In the genomic region with DNA sequence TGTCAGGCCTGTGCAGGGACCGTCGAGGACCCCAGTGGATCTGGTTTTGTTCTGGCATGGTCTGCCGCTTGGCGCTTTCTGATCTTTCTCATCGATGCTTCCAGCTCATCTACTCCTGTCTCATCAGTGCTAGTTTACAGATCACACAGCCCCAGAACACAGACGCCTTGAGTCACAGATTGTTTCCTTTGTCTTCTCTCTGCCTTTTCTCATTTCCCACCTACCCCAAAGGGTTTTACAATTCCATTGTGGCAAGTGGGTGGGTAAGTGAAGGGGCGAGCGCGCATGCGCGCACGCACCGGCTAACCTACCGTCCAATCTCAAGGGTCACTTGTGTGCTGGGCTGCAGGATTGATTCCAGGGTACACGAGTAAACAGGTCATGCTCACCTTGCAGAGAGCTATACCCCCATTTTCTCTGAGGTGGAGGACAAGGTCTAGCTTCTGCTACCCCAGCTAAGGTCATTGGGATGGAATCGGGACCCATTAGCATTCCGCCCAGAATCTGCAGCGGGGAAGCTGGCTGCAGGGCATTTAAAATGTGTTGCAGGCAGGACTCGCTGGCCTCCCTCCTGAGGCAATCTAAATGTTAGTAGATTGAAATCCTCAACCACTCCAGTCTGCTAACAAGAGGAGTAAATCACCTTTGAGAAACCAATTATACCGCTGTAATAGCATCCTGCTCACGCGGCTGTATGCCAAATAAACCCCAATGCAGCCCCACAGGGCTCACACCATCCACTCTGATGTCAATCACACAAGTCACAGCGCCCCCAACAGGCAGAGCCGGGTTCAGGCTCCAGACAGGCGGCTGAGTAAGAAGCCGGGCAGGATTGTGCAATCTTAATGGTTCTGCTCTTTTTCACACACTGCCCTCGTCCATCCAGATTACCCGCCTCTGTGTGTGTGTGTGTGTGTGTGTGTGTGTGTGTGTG, we compare ENCODE assay signal across 8 mouse cellular contexts. TPM values are rescaled to one million over a fixed set of nuclear protein-coding genes. Genes with fewer than 3 reads are reported as not detected.
DNase-seq lines count a peak whose midpoint lies in the region; ATAC-seq and TF ChIP-seq lines count a peak whose summit lies in the region.

No protein-coding gene starts in this region.

- no peak overlapping the region for H3K27ac ChIP-seq in neural tube, embryonic 11.5 days (ENCODE audit: low read depth, low read length)
- H3K27ac ChIP-seq in liver, adult 2 months (replicated peaks; ENCODE audit: insufficient read depth, low read depth, low read length): no peak overlapping the region
- peak overlapping the region; percentile 78 for H3K27ac ChIP-seq in neural tube, embryonic 15.5 days (replicated peaks)

- 51% methylated on average over 28 of the region's 28 CpGs for WGBS in neural tube, embryonic 11.5 days
- 57% methylated on average over 28 of the region's 28 CpGs for WGBS in liver, adult 2 months
- 39% methylated on average over 28 of the region's 28 CpGs for WGBS in neural tube, embryonic 15.5 days

- no peaks in the 10 kb centered on the region for H3K9me3 ChIP-seq in neural tube, embryonic 11.5 days (ENCODE audit: control insufficient read depth, low read length)
- no peaks in the 10 kb centered on the region for H3K9me3 ChIP-seq in neural tube, embryonic 15.5 days (replicated peaks)

- H3K4me3 ChIP-seq in neural tube, embryonic 11.5 days (ENCODE audit: low read depth, low read length): no peak overlapping the region
- no peak overlapping the region for H3K4me3 ChIP-seq in liver, adult 2 months (ENCODE audit: insufficient read depth, low read depth, low read length)
- no peak overlapping the region for H3K4me3 ChIP-seq in neural tube, embryonic 15.5 days (replicated peaks)

- 0 out of 2 replicates have a peak, but pooled peaks have one; percentile 35 for ATAC-seq in neural tube, embryonic 11.5 days (ENCODE audit: insufficient read depth, low FRiP score, low TSS enrichment)
- peak; percentile 65; the same call in 1 of the 2 replicates for ATAC-seq in neural tube, embryonic 15.5 days (ENCODE audit: low FRiP score)

- no peaks in the 10 kb centered on the region for H3K27me3 ChIP-seq in neural tube, embryonic 11.5 days (ENCODE audit: control insufficient read depth, insufficient read depth, low read length)
- no peaks in the 10 kb centered on the region for H3K27me3 ChIP-seq in liver, adult 2 months (ENCODE audit: control insufficient read depth, insufficient read depth, low read length)
- no peaks in the 10 kb centered on the region for H3K27me3 ChIP-seq in neural tube, embryonic 15.5 days (replicated peaks)

- H3K79me2 ChIP-seq in liver, adult 2 months (ENCODE audit: control insufficient read depth, insufficient read depth, low read length): no peaks in the 10 kb centered on the region

- TF ChIP-seq POLR2A in liver, adult 2 months (IDR thresholded peaks at IDR 0.05; ENCODE audit: extremely low read depth, insufficient read depth, low read length): no peak

- TF ChIP-seq CTCF in liver, adult 2 months (IDR thresholded peaks at IDR 0.05; ENCODE audit: low read depth, low read length): peak; percentile 21; the same call in 1 of the 2 replicates

- no peak overlapping the region for H3K4me2 ChIP-seq in neural tube, embryonic 11.5 days (ENCODE audit: low read depth)
- H3K4me2 ChIP-seq in neural tube, embryonic 15.5 days: peak overlapping the region; percentile 26

- no peaks in the 10 kb centered on the region for H3K36me3 ChIP-seq in neural tube, embryonic 11.5 days (ENCODE audit: control insufficient read depth, insufficient read depth, low read length)
- H3K36me3 ChIP-seq in liver, adult 2 months (ENCODE audit: control insufficient read depth, insufficient read depth, low read length): no peaks in the 10 kb centered on the region
- no peaks in the 10 kb centered on the region for H3K36me3 ChIP-seq in neural tube, embryonic 15.5 days

- peak; percentile 74 for DNase-seq in adrenal gland, postnatal 14 days
- no peak for DNase-seq in adrenal gland, postnatal 4 days (ENCODE audit: low spot score in 2 of 2)
- peak; percentile 29 for DNase-seq in neural tube, embryonic 11.5 days (ENCODE audit: low spot score)
- no peak for DNase-seq in neural tube, embryonic 10.5 days (ENCODE audit: extremely low spot score, low spot score)
- DNase-seq in liver, adult 2 months (ENCODE audit: extremely low read depth, low read depth, low spot score): no peak
- DNase-seq in urinary bladder, postnatal 25 days (ENCODE audit: low spot score): no peak
- no peak for DNase-seq in heart, postnatal 4 days

- no peak overlapping the region for H3K9ac ChIP-seq in neural tube, embryonic 11.5 days (ENCODE audit: low read length)
- H3K9ac ChIP-seq in liver, adult 2 months (ENCODE audit: low read depth, low read length): no peak overlapping the region
- H3K9ac ChIP-seq in neural tube, embryonic 15.5 days (replicated peaks): no peak overlapping the region

- no peaks in the 10 kb centered on the region for H3K4me1 ChIP-seq in neural tube, embryonic 11.5 days (ENCODE audit: control insufficient read depth, insufficient read depth, low read length)
- H3K4me1 ChIP-seq in liver, adult 2 months (ENCODE audit: control insufficient read depth, insufficient read depth, low read length): no peaks in the 10 kb centered on the region
- H3K4me1 ChIP-seq in neural tube, embryonic 15.5 days: peaks cover 13% of the 10 kb centered on the region

RNA-seq across cellular contexts. Expression of gene Glrx5, which starts 31.0 kb away (rescaled TPM):
- total RNA-seq in adrenal gland, postnatal 14 days (2021): 172 and 183 TPM in 2 replicates
- 100 to 1,000 TPM; 134 to 139 TPM for total RNA-seq in adrenal gland, postnatal 4 days (2021)
- polyA plus RNA-seq in neural tube, embryonic 11.5 days (2014; fragmentation: Nextera tagmentation; extraction: Ambion mirVana): 192 and 194 TPM in 2 replicates
- 43.0 and 45.5 TPM in 2 replicates for total RNA-seq in liver, adult 2 months (2014; rRNA removed)
- 144 and 157 TPM in 2 replicates for polyA plus RNA-seq in liver, adult 2 months (2012; rRNA removed)
- polyA plus RNA-seq in neural tube, embryonic 15.5 days (2015; fragmentation: Nextera tagmentation; extraction: Ambion mirVana): 174 and 186 TPM in 2 replicates
- total RNA-seq in heart, postnatal 4 days (2021): 10 to 100 TPM; 81.2 to 82.0 TPM

RNA-seq across cellular contexts. Expression of gene Syne3, which starts 53.9 kb away (rescaled TPM):
- 8.4 and 10.2 TPM in 2 replicates for total RNA-seq in adrenal gland, postnatal 14 days (2021)
- total RNA-seq in adrenal gland, postnatal 4 days (2021): 10 to 100 TPM; 11.3 to 11.7 TPM
- polyA plus RNA-seq in neural tube, embryonic 11.5 days (2014; fragmentation: Nextera tagmentation; extraction: Ambion mirVana): 0.05 and 0.18 TPM in 2 replicates
- 3.8 and 4.8 TPM in 2 replicates for total RNA-seq in liver, adult 2 months (2014; rRNA removed)
- 0.81 and 1.6 TPM in 2 replicates for polyA plus RNA-seq in liver, adult 2 months (2012; rRNA removed)
- polyA plus RNA-seq in neural tube, embryonic 15.5 days (2015; fragmentation: Nextera tagmentation; extraction: Ambion mirVana): 0.28 and 0.66 TPM in 2 replicates
- 1 to 10 TPM; 7.3 to 7.8 TPM for total RNA-seq in heart, postnatal 4 days (2021)

Comparison
In these comparisons a context has a peak if more than half of its experiments do, and no peak if none do; other contexts are left out.
1. DNase-seq: peak in adrenal gland, postnatal 14 days (single experiment) and neural tube, embryonic 11.5 days (single experiment); none in adrenal gland, postnatal 4 days (0 of 2), neural tube, embryonic 10.5 days (single experiment), liver, adult 2 months (single experiment), urinary bladder, postnatal 25 days (single experiment) and heart, postnatal 4 days (single experiment).